ENCODE assay signal across 8 mouse cellular contexts in genomic region chrX:20617176-20617902, GRCm38 (mm10). TPM values are rescaled to one million over a fixed set of nuclear protein-coding genes. Genes with fewer than 3 reads are reported as not detected.
DNase-seq lines count a peak whose midpoint lies in the region; TF ChIP-seq lines count a peak whose summit lies in the region.

Gene Rbm10 (plus strand): TSS chrX:20617503.
Gene Ndufb11 (minus strand): TSS chrX:20617619.

- no peaks in the 10 kb centered on the region for H3K27me3 ChIP-seq in megakaryocyte, embryonic 14.5 days (replicated peaks)

- no peaks in the 10 kb centered on the region for H3K4me1 ChIP-seq in cortical plate, adult 2 months (ENCODE audit: control insufficient read depth, insufficient read depth, low read length)
- H3K4me1 ChIP-seq in megakaryocyte, embryonic 14.5 days, result peaks cover 13% of the 10 kb centered on the region; the same call in 1 of the 2 replicates

- peaks cover 38% of the 10 kb centered on the region for H3K36me3 ChIP-seq in megakaryocyte, embryonic 14.5 days (replicated peaks; ENCODE audit: low read length)

- TF ChIP-seq POLR2A in cortical plate, adult 2 months (IDR thresholded peaks at IDR 0.05; ENCODE audit: extremely low read depth, insufficient read depth, low read length), result peak; percentile 35; the same call in 1 of the 2 replicates

- TF ChIP-seq CTCF in cortical plate, adult 2 months (IDR thresholded peaks at IDR 0.05; ENCODE audit: extremely low read depth, insufficient read depth, low read length), result no peak

- H3K9me3 ChIP-seq in megakaryocyte, embryonic 14.5 days, result no peaks in the 10 kb centered on the region

- H3K4me3 ChIP-seq in cortical plate, adult 2 months (ENCODE audit: insufficient read depth, low read length), result peak within 1 kb of the TSS; percentile 87
- H3K4me3 ChIP-seq in megakaryocyte, embryonic 14.5 days (replicated peaks), result peak within 1 kb of the TSS; percentile 98

- H3K27ac ChIP-seq in cortical plate, adult 2 months (ENCODE audit: insufficient read depth, low read length), result peak within 1 kb of the TSS; percentile 96

- peak; percentile 84 for DNase-seq in adipocyte (ENCODE audit: low spot score)
- peak; percentile 65 to 80 for DNase-seq in gastrocnemius, adult 8-10 months (ENCODE audit: low spot score in 2 of 2)
- DNase-seq in hindlimb bud, embryonic 11.5 days (ENCODE audit: extremely low spot score, low read depth, low spot score), result peak; percentile 57
- peak; percentile 60 to 87 for DNase-seq in left cerebral cortex, adult 8-10 months (ENCODE audit: low spot score in 2 of 2)
- DNase-seq in right cerebral cortex, postnatal 10 days (ENCODE audit: low spot score in 2 of 2), result peak; percentile 88 to 93
- peak; percentile 74 to 76 for DNase-seq in urinary bladder, postnatal 4 days (ENCODE audit: low spot score in 2 of 2)

RNA-seq across cellular contexts. Expression of gene Rbm10, which starts in this region (rescaled TPM):
- polyA plus RNA-seq in cortical plate, adult 2 months (2012; rRNA removed), result 52.9 and 54.3 TPM in 2 replicates
- 10 to 100 TPM in 1 of 4 experiments, 1 to 10 TPM in 3; 8.4 to 10.3 (median 9.2) TPM for total RNA-seq in gastrocnemius, adult 8-10 months (2022)
- 10 to 100 TPM; 38.5 to 42.3 (median 40.2) TPM for total RNA-seq in left cerebral cortex, adult 8-10 months (2022)
- 27.9 and 40.8 TPM in 2 replicates for polyA plus RNA-seq in megakaryocyte, embryonic 14.5 days (2012; ENCODE audit: insufficient read depth, low replicate concordance)

RNA-seq across cellular contexts. Expression of gene Ndufb11, which starts in this region (rescaled TPM):
- 196 and 210 TPM in 2 replicates for polyA plus RNA-seq in cortical plate, adult 2 months (2012; rRNA removed)
- total RNA-seq in gastrocnemius, adult 8-10 months (2022), result 100 to 1,000 TPM; 396 to 439 (median 407) TPM
- 100 to 1,000 TPM; 135 to 153 (median 146) TPM for total RNA-seq in left cerebral cortex, adult 8-10 months (2022)
- 96.9 and 607 TPM in 2 replicates for polyA plus RNA-seq in megakaryocyte, embryonic 14.5 days (2012; ENCODE audit: insufficient read depth, low replicate concordance)

Comparison
In these comparisons a context has a peak if more than half of its experiments do, and no peak if none do; other contexts are left out.
1. Peak in every context shown above with its lines: DNase-seq, H3K4me3 ChIP-seq and H3K27ac ChIP-seq.